Mouse (Mus musculus) thymus, adult 2 months (tissue): ENCODE data around the gene Nicn1.

Experiments
- CTCF ChIP-seq: fragments of 200-500 bp; IDR thresholded peaks from 2 replicates; pipeline ENCODE4 v1.5.1; 2012; ENCODE audit warnings: mild to moderate bottlenecking, control low read depth, low read length, moderate library complexity, borderline replicate concordance; ENCODE audit not compliant: control insufficient read depth, poor library complexity, insufficient read depth; ENCODE audit errors: extremely low read depth
- POLR2A ChIP-seq: fragments of 200-500 bp; IDR thresholded peaks from 2 replicates; pipeline ENCODE4 v1.6.1; 2012; ENCODE audit warnings: mild to moderate bottlenecking, low read length, control low read depth, moderate library complexity; ENCODE audit not compliant: control insufficient read depth, poor library complexity, insufficient read depth; ENCODE audit errors: extremely low read depth

- TF ChIP-seq CTCF (no peak), POLR2A (no peak)
These were observed 14.5 kb downstream of the Nicn1 start for GRCm38 (mm10) chr9:108304716-108305115.
